Mouse (Mus musculus) lung, postnatal 10 days (tissue): ENCODE measurements at regions not wholly inside any gene's neighbourhood (a gene's known extent, or its start where the extent isn't known, plus 50 kb on each side); places are given as distances from the start of the nearest gene placed in this dataset.

Experiments used
- DNase-seq: peaks from one replicate; pipeline ENCODE4 v3.0.0; 2021

DNA sequence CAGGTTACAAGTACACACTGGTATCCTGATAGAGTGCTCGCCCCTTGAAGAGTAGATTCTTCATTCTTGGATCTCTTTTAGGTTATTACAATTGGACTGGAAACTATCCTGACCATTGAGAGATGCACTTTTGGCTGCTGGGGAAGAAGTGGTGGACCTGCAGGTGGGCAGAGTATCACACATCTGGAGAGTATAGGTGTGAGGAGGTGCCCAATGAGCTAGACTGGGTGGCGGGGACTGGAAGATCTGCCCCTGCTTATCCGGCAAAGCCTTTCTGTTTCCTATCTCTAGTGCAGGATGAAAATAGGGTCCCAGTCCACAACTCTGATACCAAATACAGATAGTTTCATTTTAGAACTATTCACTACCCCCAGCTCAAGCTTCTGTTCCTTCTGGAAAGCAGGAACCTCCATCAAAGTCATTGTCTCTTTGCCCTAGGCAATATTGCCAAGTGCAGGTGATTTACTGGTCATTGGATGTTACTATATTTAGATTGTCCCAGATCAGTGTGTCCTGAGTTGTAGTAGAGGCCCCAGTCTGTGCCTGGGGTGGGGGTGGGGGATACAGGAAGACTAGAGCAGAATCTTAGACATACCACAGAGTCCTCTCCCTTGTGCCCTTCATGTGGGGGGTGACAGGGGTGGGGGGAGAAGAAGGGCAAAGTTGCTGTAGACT lies 62.5 kb upstream of the Ube2e1 start:
- no peak for DNase-seq

DNA sequence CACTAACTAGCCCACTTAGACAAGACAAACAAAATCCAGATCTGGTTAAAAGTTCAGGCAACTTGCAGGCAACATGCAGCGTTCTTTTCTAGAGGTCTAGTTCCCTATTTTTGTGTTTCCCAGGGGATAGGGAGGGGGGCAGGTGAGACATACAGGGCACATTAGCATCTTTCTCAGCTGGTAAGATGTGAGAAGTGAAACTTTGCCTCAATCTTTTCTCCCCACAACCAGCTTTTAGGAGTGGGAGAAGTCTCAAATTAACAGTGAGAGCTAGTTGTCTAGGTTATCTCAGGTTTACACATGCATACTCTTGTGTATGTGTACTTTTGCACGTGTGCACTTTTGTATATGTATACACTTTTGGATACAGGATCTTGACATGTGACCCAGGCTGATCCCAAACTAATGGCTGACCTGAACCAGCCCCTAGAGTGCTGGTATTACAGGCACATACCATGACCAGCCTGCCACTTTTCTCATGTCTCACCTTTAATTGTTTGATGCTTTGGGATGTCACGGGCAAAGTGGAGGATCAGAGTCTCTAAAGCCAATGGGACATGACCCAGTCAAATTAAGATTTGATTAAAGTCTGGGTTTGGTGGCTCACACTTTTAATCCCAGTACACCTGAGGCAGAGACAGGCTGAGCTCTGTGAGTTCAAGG lies 60.3 kb upstream of the Ube2e1 start:
- DNase-seq = no peak

DNA sequence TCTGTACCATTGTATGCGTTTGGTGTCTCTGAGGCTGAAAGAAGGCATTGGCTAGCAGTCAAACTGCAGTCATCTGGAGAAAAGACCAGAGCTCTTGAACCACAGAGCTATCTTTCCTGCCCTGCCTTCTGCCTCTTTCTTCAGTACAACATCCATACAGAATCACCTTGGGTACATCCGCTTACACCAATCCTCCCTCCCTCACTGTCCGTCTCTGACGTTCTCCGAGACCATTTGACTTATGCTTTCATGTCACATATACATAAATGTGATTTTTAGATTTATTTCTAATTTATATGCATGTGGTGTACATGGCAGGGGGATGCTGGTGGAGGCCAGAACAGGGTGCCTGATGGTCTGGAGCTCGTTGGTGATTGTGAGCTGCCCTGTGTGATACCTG lies 57.7 kb upstream of the Ube2e1 start:
- DNase-seq = no peak

DNA sequence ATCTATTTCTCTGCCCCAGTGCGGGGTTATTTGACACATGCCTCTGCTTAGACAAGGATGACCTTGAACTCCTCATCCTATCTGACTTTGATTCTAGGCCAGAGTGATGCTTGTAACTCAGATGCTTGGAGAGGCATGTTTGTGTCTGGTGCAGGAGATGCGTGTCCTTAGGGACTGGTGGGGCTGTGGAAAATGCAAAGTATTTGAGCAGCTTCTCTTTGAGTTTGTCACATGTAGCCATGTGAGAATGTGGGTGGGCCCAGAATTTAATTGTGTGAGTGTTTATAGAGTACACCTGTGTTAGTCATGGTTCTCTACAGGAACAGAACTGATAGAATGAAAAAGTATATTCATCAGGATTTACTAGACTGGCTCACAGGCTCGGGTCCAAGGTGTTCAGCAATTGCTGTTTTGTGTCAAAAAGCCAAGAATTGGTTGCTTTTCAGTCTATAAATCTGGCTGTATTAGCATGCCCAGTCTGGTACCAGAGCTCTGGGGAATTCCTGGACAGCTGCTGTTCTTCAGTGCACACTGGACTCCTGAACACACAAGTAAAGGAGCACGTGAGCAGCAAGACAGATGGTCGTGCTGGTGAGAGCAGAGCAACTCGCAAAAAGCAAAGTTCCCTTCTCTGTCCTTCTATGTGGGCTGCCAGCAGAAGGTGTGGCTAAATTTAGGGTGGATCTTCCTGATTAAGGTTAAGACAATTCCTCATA lies 54.5 kb upstream of the Ube2e1 start:
- DNase-seq = no peak
